Mouse (Mus musculus) hematopoietic stem cell, adult 5-6 weeks (primary cell): Measurements from ENCODE around the gene Gm14391. TPM values are rescaled to one million over a fixed set of nuclear protein-coding genes. Genes with fewer than 3 reads are reported as not detected.
A peak's percentile ranks its signal among the peaks of the same experiment; 100 is the strongest.
"Not testable (repeated sequence)": the region's sequence is repeated elsewhere in the genome, so short reads cannot be mapped to it uniquely, and the experiment has no call there.

Source experiments
- ATAC-seq, 2 experiments: fragments of 125-278 bp in 1 of 2; replicated peaks in 1 of 2; 2 replicates each; pipeline ENCODE4 v1.8.0; 2016 to 2017; ENCODE audit warnings: inconsistent platforms in 2 of 2, mild to moderate bottlenecking in 2 of 2, moderate number of reproducible peaks in 2 of 2, low read depth in 1 of 2, moderate TSS enrichment in 1 of 2; ENCODE audit not compliant: low FRiP score in 2 of 2, poor library complexity in 2 of 2, severe bottlenecking in 2 of 2, insufficient read depth in 1 of 2, low TSS enrichment in 1 of 2
- total RNA-seq: library from RNA; stranded (forward); fragments of 172-1452, 232-1000 nt; gene quantifications from 2 replicates; pipeline ENCODE4 v1.2.3, GENCODE M21; 2017

The Gm14391 gene
- 19.8 and 22.5 TPM in 2 replicates for total RNA-seq

DNA sequence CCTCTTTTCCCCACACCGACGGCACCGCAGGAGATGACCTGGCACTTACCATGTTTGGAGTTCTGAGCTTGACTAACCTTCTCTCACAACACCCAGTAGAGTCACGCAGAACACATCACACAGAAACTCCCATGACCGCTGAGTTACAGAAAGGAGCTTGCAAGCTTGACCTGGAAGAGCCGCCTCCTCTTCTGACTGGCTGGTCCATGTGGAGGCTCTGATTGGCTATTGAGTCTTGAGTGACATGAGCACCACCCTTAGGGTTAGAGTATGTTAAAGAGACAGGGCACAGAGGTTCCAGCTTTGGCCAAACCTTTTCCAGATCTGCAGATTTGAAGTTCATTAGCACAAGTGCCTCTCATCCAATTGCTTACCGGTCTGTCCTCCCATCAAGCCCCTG is at the start of gene Gm14391:
Gm14391 (minus strand) TSS at position 186 of the 400 bp plus-strand sequence.
- peak; percentile 53 to 71; a peak in 2 of 4 replicates for ATAC-seq

- not testable (repeated sequence) for ATAC-seq
Measured at GRCm38 (mm10) chr2:175179008-175179407, 27.7 kb downstream of the Gm14391 start.

GRCm38 (mm10) chr2:175176312-175176711 is 30.4 kb downstream of the Gm14391 start:
- ATAC-seq = no peak

GRCm38 (mm10) chr2:175175401-175176180 is 31.1 kb downstream of the Gm14391 start, which contains the start of gene Gm14443:
TSS of gene Gm14443 (minus strand) at chr2:175175871.
- not testable (repeated sequence) for ATAC-seq

DNA sequence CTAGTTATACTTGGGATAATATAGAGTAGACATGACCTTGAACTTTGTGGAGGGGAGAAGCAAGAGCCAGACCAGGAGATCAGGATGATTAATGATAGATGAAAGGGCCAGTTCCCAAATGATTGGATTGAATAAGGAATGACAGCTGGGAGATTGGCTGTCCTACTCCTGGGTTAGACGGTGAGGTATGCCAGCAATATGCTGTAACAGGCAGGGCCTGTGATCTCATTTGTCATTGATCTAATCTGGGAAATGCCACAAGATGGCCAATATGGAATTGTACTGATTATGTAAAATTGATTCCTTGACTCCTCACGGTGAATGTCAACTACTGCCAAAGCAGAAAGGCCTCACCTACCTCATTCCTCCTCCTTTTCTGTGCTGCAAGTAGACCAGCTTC is 32.7 kb downstream of the Gm14391 start:
- not testable (repeated sequence) for ATAC-seq

GRCm38 (mm10) chr2:175172906-175173595 is 33.7 kb downstream of the Gm14391 start:
- not testable (repeated sequence) for ATAC-seq

GRCm38 (mm10) chr2:175172123-175172522 is 34.6 kb downstream of the Gm14391 start:
- no peak for ATAC-seq

DNA sequence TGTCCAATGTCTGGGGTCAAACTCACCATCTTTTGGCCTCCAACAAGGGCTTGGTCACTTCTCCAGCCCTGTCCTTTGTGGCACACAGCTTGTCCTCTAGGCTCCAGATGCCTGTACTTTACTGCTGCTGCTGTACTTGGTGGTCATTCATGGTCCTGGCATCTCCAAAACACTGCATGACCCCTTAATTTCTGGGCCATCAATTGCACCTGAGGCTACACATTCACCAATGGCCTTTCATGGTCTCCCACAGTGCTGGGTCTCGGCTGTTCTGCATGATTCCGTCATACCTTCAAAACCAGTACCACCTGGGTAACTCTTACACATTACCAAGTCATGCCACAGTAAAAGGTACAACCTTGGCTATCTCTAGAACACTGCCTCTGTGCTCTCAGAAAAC is 39.8 kb downstream of the Gm14391 start:
- ATAC-seq = not testable (repeated sequence)

- not testable (repeated sequence) for ATAC-seq
Measured at GRCm38 (mm10) chr2:175165110-175165509, 41.6 kb downstream of the Gm14391 start.

DNA sequence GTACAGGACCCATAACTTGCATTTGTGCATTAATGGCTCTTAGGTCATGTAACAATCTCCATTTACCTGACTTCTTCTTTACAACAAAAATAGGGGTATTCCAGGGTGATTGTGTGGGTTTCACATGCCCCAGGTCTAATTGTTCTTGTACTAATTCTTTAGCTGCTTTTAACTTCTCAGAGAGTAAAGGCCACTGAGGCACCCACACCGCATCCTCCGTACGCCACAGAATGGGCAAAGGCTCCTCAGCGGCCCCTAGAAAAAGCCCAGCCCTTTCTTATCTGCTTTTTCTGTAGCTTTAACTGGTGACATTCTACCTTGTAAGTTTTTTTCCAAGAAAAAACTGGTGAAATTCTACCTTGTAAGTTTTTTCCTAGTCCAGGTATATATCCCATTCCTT is 45.3 kb downstream of the Gm14391 start:
- ATAC-seq = not testable (repeated sequence)

- no peak for ATAC-seq
Measured at GRCm38 (mm10) chr2:175158642-175159041, 48.1 kb downstream of the Gm14391 start.

DNA sequence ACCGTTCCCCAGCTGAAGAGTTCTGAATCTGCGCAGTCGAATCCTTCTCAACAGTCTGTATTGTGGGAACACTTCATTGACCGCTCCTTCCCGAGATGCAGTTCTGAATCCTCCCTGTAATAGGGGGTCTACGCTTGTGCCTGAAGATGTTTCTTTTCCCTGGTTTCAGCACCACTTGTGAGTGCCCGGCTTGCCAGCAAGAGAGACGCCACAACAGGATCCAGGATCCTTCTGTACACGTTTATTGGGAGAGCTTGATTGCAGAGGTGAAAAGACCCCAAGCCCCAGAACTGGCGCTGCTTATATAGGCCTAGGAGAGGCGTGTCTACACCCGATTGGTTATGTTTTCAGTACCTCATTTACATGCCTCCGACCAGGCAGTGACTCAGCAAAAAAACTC is 50.0 kb downstream of the Gm14391 start:
- no peak for ATAC-seq

DNA sequence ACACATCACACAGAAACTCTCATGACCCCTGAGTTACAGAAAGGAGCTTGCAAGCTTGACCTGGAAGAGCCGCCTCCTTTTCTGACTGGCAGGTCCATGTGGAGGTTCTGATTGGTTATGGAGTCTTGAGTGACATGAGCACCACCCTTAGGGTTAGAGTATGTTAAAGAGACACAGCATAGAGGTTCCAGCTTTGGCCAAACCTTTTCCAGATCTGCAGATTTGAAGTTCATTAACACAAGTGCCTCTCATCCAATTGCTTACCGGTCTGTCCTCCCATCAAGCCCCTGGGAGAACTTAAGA is 64.8 kb downstream of the Gm14391 start, which contains the start of gene Gm14399:
Gm14399 (minus strand) TSS at position 20 of the 303 bp plus-strand sequence.
- peak; percentile 82 to 83; a peak in 3 of 4 replicates for ATAC-seq

DNA sequence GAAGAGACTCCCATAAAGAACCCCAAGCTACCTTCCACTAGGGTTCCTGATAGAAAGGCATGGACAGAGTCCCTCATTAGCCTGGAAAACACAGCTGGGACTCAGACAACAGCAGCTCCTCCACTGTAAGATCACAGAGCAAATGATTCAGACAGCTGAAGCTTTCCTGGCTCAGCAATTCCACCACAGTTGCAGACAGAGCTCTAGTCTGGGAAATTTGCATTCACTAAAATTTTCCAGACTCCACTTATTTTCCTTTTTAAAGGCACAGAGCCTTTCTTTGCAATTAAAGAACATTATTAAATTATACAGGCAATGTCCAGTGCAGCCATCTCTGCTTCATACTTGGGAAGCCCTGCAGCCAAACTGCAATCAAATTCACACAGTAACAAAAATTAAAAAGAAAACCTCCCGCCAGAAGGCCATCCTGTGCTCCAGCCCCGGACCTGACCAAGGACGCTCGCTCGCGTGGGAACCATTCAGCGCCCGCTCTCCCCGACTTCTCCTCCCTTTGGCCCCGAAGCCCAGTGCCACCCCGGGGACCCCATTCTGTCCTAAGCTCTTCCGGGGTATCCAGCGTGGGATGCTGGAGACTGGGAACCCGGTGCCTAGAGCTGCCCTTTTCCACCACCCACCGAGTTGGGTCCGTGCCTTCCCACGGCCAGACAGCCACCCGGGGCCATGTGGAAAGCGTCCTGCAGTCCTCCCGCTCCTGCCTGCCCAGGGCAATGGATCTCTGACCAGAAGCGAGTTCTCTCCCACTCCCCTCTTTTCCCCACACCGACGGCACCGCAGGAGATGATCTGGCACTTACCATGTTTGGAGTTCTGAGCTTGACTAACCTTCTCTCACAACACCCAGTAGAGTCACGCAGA is 65.4 kb downstream of the Gm14391 start:
- not testable (repeated sequence) for ATAC-seq
